8 mouse cellular contexts compared by ENCODE assay signal in genomic region chr16:20673706-20674303, GRCm38 (mm10). TPM values are rescaled to one million over a fixed set of nuclear protein-coding genes. Genes with fewer than 3 reads are reported as not detected.
DNase-seq lines count a peak whose midpoint lies in the region; ATAC-seq and TF ChIP-seq lines count a peak whose summit lies in the region.

No protein-coding gene starts in this region.

- TF ChIP-seq CTCF in intestine, postnatal 0 days (IDR thresholded peaks at IDR 0.05; ENCODE audit: low read depth) = no peak
- TF ChIP-seq CTCF in lung, postnatal 0 days (IDR thresholded peaks at IDR 0.05) = no peak

- peak overlapping the region; percentile 96 for H3K4me2 ChIP-seq in forebrain, embryonic 13.5 days
- peak overlapping the region; percentile 78 for H3K4me2 ChIP-seq in intestine, postnatal 0 days (replicated peaks; ENCODE audit: low read depth)
- H3K4me2 ChIP-seq in lung, postnatal 0 days (replicated peaks; ENCODE audit: low read depth, low read length) = peak overlapping the region; percentile 77
- peak overlapping the region; percentile 95 for H3K4me2 ChIP-seq in stomach, embryonic 14.5 days (replicated peaks; ENCODE audit: low read depth, low read length)

- no peak for TF ChIP-seq EP300 in lung, postnatal 0 days (IDR thresholded peaks at IDR 0.05)

- H3K4me3 ChIP-seq in forebrain, embryonic 13.5 days = peak overlapping the region; percentile 97
- peak overlapping the region; percentile 93 for H3K4me3 ChIP-seq in intestine, postnatal 0 days (ENCODE audit: low read depth, low read length)
- H3K4me3 ChIP-seq in lung, postnatal 0 days (ENCODE audit: low read depth, low read length) = peak overlapping the region; percentile 86
- peak overlapping the region; percentile 91 for H3K4me3 ChIP-seq in stomach, embryonic 14.5 days (ENCODE audit: low read depth, low read length)

- WGBS in forebrain, embryonic 13.5 days = 10% methylated on average over 14 of the region's 14 CpGs
- 1% methylated on average over 14 of the region's 14 CpGs for WGBS in intestine, postnatal 0 days
- WGBS in lung, postnatal 0 days = 6% methylated on average over 14 of the region's 14 CpGs
- 4% methylated on average over 14 of the region's 14 CpGs for WGBS in stomach, embryonic 14.5 days

- no peaks in the 10 kb centered on the region for H3K27me3 ChIP-seq in forebrain, embryonic 13.5 days
- H3K27me3 ChIP-seq in intestine, postnatal 0 days (replicated peaks; ENCODE audit: control insufficient read depth, insufficient read depth, low read length) = no peaks in the 10 kb centered on the region
- no peaks in the 10 kb centered on the region for H3K27me3 ChIP-seq in lung, postnatal 0 days (replicated peaks; ENCODE audit: insufficient read depth, low read length)
- H3K27me3 ChIP-seq in stomach, embryonic 14.5 days (ENCODE audit: control insufficient read depth, insufficient read depth, low read length) = no peaks in the 10 kb centered on the region

- H3K9me3 ChIP-seq in forebrain, embryonic 13.5 days (replicated peaks) = no peaks in the 10 kb centered on the region
- no peaks in the 10 kb centered on the region for H3K9me3 ChIP-seq in intestine, postnatal 0 days (ENCODE audit: control insufficient read depth)
- H3K9me3 ChIP-seq in lung, postnatal 0 days (ENCODE audit: low read length) = no peaks in the 10 kb centered on the region
- no peaks in the 10 kb centered on the region for H3K9me3 ChIP-seq in stomach, embryonic 14.5 days (ENCODE audit: control insufficient read depth, low read depth, low read length)

- peak overlapping the region; percentile 97 for H3K9ac ChIP-seq in forebrain, embryonic 13.5 days
- H3K9ac ChIP-seq in intestine, postnatal 0 days (ENCODE audit: low read depth, low read length) = peak overlapping the region; percentile 95
- H3K9ac ChIP-seq in lung, postnatal 0 days (replicated peaks; ENCODE audit: low read depth) = peak overlapping the region; percentile 87
- peak overlapping the region; percentile 97 for H3K9ac ChIP-seq in stomach, embryonic 14.5 days (replicated peaks; ENCODE audit: low read depth, low read length)

- peaks cover 35% of the 10 kb centered on the region for H3K4me1 ChIP-seq in forebrain, embryonic 13.5 days
- no peaks in the 10 kb centered on the region; the same call in 1 of the 2 replicates for H3K4me1 ChIP-seq in intestine, postnatal 0 days (replicated peaks; ENCODE audit: control insufficient read depth, insufficient read depth, low read length)
- H3K4me1 ChIP-seq in lung, postnatal 0 days (ENCODE audit: insufficient read depth, low read depth, low read length) = peaks cover 14% of the 10 kb centered on the region
- peaks cover 9% of the 10 kb centered on the region for H3K4me1 ChIP-seq in stomach, embryonic 14.5 days (ENCODE audit: control insufficient read depth, insufficient read depth, low read length)

- ATAC-seq in forebrain, embryonic 13.5 days = no peak
- peak; percentile 55 for ATAC-seq in intestine, postnatal 0 days
- no peak for ATAC-seq in lung, postnatal 0 days
- ATAC-seq in stomach, embryonic 14.5 days (ENCODE audit: insufficient number of reproducible peaks, insufficient read depth, low FRiP score, low read depth) = 0 out of 2 replicates have a peak, but pooled peaks have one; percentile 8

- DNase-seq in cerebellum, adult 11 months = peak; percentile 31
- DNase-seq in cerebellum, adult 18-20 months = no peak
- DNase-seq in adrenal gland, postnatal 14 days = peak; percentile 78
- DNase-seq in lung, postnatal 0 days (ENCODE audit: low spot score) = peak; percentile 47
- DNase-seq in ovary, postnatal 14 days (ENCODE audit: low spot score) = no peak

- H3K27ac ChIP-seq in forebrain, embryonic 13.5 days = 0 out of 2 replicates have a peak overlapping the region, but pooled peaks have one; percentile 90
- H3K27ac ChIP-seq in intestine, postnatal 0 days (ENCODE audit: low read depth, low read length) = peak overlapping the region; percentile 98
- H3K27ac ChIP-seq in lung, postnatal 0 days (ENCODE audit: low read length) = peak overlapping the region; percentile 97
- H3K27ac ChIP-seq in stomach, embryonic 14.5 days (ENCODE audit: low read length) = peak overlapping the region; percentile 96

- peaks cover 47% of the 10 kb centered on the region for H3K36me3 ChIP-seq in forebrain, embryonic 13.5 days (ENCODE audit: poor library complexity, severe bottlenecking)
- H3K36me3 ChIP-seq in intestine, postnatal 0 days (ENCODE audit: control insufficient read depth, insufficient read depth) = peaks cover 34% of the 10 kb centered on the region
- peaks cover 3% of the 10 kb centered on the region for H3K36me3 ChIP-seq in lung, postnatal 0 days (ENCODE audit: insufficient read depth, low read length)
- peaks cover 38% of the 10 kb centered on the region for H3K36me3 ChIP-seq in stomach, embryonic 14.5 days (ENCODE audit: control insufficient read depth, insufficient read depth, low read length)

RNA-seq across cellular contexts. Expression of gene Eif4g1, which starts 5.7 kb away (rescaled TPM):
- 379 and 389 TPM in 2 replicates for total RNA-seq in adrenal gland, postnatal 14 days (2021)
- 146 and 165 TPM in 2 replicates for polyA plus RNA-seq in forebrain, embryonic 13.5 days (2015; fragmentation: Nextera tagmentation; extraction: Ambion mirVana)
- polyA plus RNA-seq in intestine, postnatal 0 days (2015; fragmentation: Nextera tagmentation; extraction: Ambion mirVana) = 97.8 and 106 TPM in 2 replicates
- 73.5 and 78.7 TPM in 2 replicates for polyA plus RNA-seq in lung, postnatal 0 days (2015; fragmentation: Nextera tagmentation; extraction: Ambion mirVana)
- 180 TPM in 2 replicates for polyA plus RNA-seq in stomach, embryonic 14.5 days (2014; fragmentation: Nextera tagmentation; extraction: Ambion mirVana)

RNA-seq across cellular contexts. Expression of gene Fam131a, which starts 19.2 kb away (rescaled TPM):
- 12.5 and 12.6 TPM in 2 replicates for total RNA-seq in adrenal gland, postnatal 14 days (2021)
- polyA plus RNA-seq in forebrain, embryonic 13.5 days (2015; fragmentation: Nextera tagmentation; extraction: Ambion mirVana) = 32.5 and 35.4 TPM in 2 replicates
- 4.7 and 5.0 TPM in 2 replicates for polyA plus RNA-seq in intestine, postnatal 0 days (2015; fragmentation: Nextera tagmentation; extraction: Ambion mirVana)
- polyA plus RNA-seq in lung, postnatal 0 days (2015; fragmentation: Nextera tagmentation; extraction: Ambion mirVana) = 8.4 and 8.9 TPM in 2 replicates
- polyA plus RNA-seq in stomach, embryonic 14.5 days (2014; fragmentation: Nextera tagmentation; extraction: Ambion mirVana) = 7.5 and 8.3 TPM in 2 replicates

RNA-seq across cellular contexts. Expression of gene Psmd2, which starts 22.4 kb away (rescaled TPM):
- total RNA-seq in adrenal gland, postnatal 14 days (2021) = 220 and 224 TPM in 2 replicates
- polyA plus RNA-seq in forebrain, embryonic 13.5 days (2015; fragmentation: Nextera tagmentation; extraction: Ambion mirVana) = 388 and 416 TPM in 2 replicates
- 136 and 137 TPM in 2 replicates for polyA plus RNA-seq in intestine, postnatal 0 days (2015; fragmentation: Nextera tagmentation; extraction: Ambion mirVana)
- polyA plus RNA-seq in lung, postnatal 0 days (2015; fragmentation: Nextera tagmentation; extraction: Ambion mirVana) = 146 and 150 TPM in 2 replicates
- polyA plus RNA-seq in stomach, embryonic 14.5 days (2014; fragmentation: Nextera tagmentation; extraction: Ambion mirVana) = 275 and 279 TPM in 2 replicates

RNA-seq across cellular contexts. Expression of gene Polr2h, which starts 43.7 kb away (rescaled TPM):
- total RNA-seq in adrenal gland, postnatal 14 days (2021) = 33.1 and 34.3 TPM in 2 replicates
- 101 and 104 TPM in 2 replicates for polyA plus RNA-seq in forebrain, embryonic 13.5 days (2015; fragmentation: Nextera tagmentation; extraction: Ambion mirVana)
- 52.9 and 54.2 TPM in 2 replicates for polyA plus RNA-seq in intestine, postnatal 0 days (2015; fragmentation: Nextera tagmentation; extraction: Ambion mirVana)
- polyA plus RNA-seq in lung, postnatal 0 days (2015; fragmentation: Nextera tagmentation; extraction: Ambion mirVana) = 37.5 and 48.2 TPM in 2 replicates
- 105 and 113 TPM in 2 replicates for polyA plus RNA-seq in stomach, embryonic 14.5 days (2014; fragmentation: Nextera tagmentation; extraction: Ambion mirVana)

RNA-seq across cellular contexts. Expression of gene Clcn2, which starts 43.7 kb away (rescaled TPM):
- total RNA-seq in adrenal gland, postnatal 14 days (2021) = 19.5 and 26.8 TPM in 2 replicates
- polyA plus RNA-seq in forebrain, embryonic 13.5 days (2015; fragmentation: Nextera tagmentation; extraction: Ambion mirVana) = 13.2 and 14.5 TPM in 2 replicates
- polyA plus RNA-seq in intestine, postnatal 0 days (2015; fragmentation: Nextera tagmentation; extraction: Ambion mirVana) = 5.4 and 6.1 TPM in 2 replicates
- 1.8 and 1.9 TPM in 2 replicates for polyA plus RNA-seq in lung, postnatal 0 days (2015; fragmentation: Nextera tagmentation; extraction: Ambion mirVana)
- polyA plus RNA-seq in stomach, embryonic 14.5 days (2014; fragmentation: Nextera tagmentation; extraction: Ambion mirVana) = 13.2 and 15.8 TPM in 2 replicates

Comparison
In these comparisons a context has a peak if more than half of its experiments do, and no peak if none do; other contexts are left out.
1. DNase-seq: peak in cerebellum, adult 11 months (single experiment), adrenal gland, postnatal 14 days (single experiment) and lung, postnatal 0 days (single experiment); none in cerebellum, adult 18-20 months (0 of 2) and ovary, postnatal 14 days (single experiment).
2. ATAC-seq: peak in intestine, postnatal 0 days (single experiment) and stomach, embryonic 14.5 days (single experiment); none in forebrain, embryonic 13.5 days (single experiment) and lung, postnatal 0 days (single experiment).
3. Peak in every context shown above with its lines, with median percentiles within 50 percentile points of each other: H3K27ac ChIP-seq, H3K4me2 ChIP-seq, H3K4me3 ChIP-seq and H3K9ac ChIP-seq.